Mouse (Mus musculus) kidney, postnatal 10 days (tissue): ENCODE measurements around the gene Slit1.
A peak's percentile ranks its signal among the peaks of the same experiment; 100 is the strongest.

Experiments used
- DNase-seq: peaks from one replicate; pipeline ENCODE4 v3.0.0; 2021; ENCODE audit warnings: mixed read lengths

Gene Slit1

DNA sequence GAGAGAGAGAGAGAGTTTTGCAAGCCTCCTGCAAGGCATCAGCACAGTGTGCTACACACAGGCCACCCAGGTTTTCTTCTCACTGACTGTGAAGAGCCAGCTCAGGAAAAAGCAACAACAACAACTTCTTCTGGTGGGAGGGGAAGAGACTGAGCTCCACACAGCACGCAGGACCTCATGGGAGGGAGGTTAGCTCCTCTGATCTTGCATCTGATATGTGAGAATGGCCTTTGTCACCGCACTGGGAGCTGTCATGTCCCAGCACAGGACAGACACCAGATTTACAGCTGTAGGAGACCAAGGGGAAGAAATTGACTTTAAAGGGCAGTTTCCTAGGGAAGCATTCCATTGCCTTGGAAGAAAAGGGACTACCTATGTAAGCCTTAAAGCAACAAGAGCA lies 20.1 kb downstream of the Slit1 start:
- no peak for DNase-seq

DNA sequence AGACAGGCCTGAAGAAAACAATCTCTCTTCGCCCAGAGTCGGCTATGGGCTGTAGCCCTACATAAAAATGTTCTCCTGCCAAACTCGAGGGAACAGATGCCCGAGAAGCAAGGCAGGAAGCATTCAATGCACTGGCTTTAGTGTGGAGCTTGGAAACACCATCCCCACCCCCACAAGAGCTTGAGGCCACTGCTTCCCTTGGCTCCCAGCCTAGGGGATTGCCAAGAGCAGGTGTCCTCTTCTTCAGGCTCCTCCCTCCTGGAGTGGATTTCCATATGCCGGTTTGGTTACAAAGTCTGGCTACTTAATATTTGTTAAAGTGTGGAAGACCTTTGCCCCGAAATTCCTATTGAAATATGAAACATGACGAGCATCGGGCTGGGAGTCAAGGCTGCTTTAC lies 24.0 kb downstream of the Slit1 start:
- DNase-seq, result no peak

DNA sequence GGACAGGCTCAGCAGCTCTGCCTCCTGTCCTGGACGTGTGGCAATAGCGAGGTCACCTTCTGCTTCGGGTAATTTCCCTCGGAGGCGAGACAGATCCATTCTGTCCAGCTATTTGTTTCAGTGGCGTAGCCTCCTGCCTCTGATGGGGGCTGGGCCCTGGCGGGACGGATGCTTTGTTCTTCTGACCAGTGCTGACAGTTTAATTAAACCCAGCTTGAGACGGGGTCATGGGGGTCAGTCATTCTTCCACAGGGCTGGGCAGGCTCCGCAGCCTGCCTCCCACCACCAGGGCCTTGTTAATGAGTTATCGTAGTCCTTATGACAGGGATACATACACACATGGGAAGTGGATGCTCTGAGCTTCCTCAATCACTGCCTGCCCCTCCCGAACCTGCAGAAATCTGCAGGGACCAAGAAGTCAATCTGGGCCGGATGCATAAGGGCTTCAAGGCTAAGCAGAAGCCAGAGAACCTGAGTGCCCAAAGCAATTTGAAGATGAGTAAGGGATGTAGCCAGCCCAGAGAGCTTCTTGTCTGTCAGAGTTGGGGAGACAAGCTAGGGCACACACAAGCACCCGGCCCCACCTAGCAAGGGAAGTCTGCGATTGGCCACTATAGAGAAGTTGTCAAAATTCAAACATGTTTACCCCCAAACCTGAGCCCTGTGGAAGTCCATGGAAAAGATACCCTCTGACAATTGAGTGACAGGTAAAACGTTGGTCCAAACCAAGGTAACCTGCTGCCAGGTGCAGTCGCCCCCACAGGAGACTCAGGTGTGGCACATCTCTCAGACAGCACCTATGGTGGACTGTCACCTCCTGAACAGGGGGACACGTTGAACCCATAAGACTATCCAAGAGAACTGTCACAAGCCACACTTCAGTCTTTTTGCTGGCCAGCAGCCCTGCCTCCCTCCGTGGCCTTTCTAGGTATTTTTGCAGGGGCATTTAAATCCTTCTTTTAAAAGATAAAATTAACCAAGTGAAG lies 26.9 kb downstream of the Slit1 start:
- peak; percentile 62 for DNase-seq

DNA sequence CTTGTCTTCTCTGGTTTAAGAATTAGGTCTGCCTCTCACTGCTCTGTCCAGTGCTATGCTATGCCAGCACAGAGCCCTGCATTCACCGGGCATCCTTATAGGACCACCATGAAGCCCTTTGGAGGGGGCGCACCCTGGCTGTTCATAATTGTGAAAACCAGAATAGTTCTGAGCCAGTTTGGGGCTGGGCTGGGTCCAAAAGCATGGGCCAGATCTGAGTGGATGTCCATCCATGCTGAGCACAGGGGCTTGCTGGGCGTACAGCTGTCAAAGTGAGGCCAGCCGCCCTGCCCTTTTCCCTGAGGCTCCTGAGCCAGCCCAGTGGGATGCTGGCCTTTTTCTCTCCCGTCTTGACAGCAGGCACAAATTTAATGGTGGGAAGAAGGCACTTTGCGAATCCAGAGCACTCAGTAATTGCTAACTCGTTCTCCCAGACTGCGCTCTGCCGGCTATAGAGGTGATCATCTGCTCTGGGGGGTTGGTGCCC lies 29.0 kb downstream of the Slit1 start:
- DNase-seq, result no peak

DNA sequence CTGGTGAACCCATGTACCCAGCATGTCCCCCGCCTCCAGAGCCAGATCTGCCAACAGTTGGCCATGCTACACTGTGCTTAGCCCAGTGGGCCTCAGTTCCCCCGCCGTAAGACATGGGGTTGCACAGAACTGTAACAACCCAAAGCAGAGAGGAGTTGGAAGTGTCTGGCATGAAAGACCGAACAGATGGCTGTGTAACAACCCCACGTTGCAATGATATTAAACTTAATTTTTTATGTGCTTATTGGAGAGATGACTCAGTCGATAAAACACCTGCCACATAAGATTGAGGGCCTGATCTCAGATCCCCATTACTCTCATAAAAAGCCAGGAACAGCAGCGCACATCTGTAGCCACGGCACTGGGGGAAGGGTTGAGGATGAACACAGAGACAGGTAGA lies 30.6 kb downstream of the Slit1 start:
- no peak for DNase-seq

DNA sequence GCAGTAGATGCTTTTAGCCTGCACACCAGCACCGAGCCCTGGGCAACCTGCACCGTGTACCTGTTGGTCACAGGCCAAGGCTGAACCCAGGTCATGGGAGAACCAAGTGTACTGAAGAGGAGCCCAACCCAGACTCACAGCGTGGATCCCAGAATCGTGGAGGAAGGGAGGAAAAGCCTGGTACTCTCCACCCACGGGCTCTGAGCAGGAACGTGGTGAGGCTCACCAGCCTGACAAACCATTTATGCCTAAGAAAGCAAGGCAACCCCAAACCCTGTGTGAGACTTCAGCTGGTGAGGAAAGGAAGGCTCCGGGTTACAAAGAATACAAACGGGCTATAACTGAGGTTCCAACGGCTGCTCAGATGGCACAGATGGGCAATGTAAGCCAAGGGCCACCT lies 31.8 kb downstream of the Slit1 start:
- DNase-seq, result no peak

DNA sequence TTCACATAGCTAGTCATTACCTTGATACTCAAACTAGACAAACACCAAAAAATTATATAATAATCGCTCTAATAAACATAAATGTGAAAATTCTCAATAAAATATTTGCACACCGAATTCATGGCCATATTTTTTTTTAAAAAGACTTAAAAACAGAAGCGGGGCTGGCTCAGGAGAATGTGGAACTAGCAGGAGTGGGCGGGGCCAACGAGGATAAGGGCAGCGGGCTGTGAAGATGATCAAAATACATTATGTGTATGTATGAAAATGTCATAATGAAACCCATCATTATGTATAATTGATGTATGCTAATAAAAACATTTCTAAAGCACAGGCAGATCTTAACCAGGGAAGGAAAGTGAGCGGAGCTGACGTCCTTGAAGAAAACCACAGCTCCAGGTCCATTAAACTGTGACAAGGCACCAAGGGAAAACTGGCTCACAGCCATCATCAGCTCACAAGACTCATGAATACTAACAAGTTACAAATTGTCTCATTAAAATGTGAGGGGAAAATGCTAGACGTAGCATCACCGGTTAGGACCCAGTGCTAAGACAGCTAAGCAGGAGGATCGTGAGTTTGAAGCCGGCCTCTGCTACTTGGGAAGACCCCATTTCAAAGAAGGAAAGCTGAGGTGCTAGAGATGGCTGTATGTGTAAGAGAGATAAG lies 33.8 kb downstream of the Slit1 start:
- DNase-seq, result peak; percentile 18

DNA sequence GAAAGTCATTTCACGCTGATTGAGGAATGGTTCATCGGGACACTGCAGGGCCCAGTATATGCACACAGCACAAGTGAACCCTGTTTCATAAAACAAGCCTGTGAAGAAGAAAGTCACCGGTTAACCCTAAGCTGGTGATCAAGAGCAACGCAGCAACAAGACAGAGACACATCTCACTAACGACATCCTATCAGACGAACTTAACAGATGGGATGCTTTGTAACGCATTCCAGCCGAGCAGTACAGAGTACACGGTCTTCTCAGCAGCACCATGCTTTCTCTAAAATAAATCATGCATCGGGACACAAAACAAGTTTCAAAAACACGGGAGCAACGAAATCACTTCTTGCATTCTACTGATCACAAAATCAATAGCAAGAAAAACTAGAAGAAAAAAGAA lies 35.6 kb downstream of the Slit1 start:
- DNase-seq, result no peak

DNA sequence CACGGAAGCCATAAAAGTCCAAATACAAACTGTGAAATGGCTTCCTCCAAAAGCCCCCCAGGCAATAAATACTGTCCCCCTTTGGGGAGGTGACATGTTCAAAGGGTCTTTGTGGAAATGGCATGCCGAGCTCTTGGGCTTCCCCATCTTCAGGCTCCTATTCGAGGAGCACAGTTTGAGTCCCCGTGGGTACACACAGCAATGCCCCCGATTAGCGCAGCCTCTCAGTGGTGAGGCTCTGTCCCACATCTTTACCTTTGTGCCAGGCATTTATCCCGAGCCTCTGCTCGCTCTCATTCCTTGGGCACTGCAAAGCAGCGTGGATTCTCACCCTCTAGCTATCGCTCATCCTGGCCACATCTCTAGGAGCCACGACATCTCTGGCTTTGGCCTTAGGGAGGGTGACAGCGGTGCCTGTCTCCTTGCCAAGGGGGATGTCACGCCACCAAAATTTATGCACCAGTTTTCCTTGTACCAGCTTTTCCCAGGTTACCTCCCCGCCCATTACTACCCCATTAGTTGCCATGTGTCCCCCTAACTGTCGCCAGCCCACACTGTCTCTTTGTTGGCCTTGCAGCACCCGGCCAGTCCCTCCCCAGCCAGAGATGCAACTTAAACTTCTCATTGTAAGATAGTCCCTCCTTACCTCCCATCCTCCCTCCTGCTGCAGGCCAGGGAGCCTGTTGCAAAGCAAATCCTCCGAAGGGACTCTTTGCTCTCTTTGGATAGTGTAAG lies 37.2 kb downstream of the Slit1 start:
- DNase-seq, result no peak

DNA sequence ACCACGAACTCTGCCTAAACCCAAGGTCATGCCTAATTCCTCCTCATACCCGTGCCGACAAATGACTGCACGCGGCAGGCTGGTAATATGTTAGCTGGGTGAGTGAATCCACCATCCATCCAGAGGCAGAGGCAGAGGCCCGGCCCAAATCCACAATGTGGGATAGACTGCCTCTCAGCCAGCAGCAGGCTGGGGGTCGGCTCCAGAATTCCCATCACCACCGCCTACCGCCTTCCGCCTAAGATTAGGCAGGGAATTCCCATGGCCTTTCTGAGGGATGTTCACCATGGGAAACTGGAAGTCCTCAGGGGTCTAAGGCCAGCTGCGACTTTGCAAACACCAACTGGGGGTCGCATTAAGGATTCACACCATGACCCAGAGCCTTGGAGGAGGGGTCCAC lies 38.0 kb downstream of the Slit1 start:
- no peak for DNase-seq

DNA sequence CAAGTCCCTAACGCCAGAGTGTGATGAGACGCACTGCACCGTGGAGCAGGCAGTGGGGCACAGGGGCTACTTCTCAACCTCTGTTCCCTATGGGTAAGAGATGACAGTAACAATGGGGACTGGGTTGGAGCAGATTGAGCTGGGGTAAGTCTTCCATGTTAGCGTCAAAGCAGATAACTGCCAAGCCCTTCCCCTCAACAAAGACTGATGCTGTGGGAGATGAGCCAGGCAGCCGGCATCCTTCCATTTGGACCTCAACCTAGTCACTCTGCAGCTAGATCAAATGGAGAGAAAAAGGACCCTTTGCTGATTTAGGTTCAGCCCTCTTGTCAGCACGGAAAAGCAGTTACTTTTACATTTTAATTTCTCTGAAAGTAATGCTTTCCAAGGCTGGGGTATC lies 40.8 kb downstream of the Slit1 start:
- no peak for DNase-seq

DNA sequence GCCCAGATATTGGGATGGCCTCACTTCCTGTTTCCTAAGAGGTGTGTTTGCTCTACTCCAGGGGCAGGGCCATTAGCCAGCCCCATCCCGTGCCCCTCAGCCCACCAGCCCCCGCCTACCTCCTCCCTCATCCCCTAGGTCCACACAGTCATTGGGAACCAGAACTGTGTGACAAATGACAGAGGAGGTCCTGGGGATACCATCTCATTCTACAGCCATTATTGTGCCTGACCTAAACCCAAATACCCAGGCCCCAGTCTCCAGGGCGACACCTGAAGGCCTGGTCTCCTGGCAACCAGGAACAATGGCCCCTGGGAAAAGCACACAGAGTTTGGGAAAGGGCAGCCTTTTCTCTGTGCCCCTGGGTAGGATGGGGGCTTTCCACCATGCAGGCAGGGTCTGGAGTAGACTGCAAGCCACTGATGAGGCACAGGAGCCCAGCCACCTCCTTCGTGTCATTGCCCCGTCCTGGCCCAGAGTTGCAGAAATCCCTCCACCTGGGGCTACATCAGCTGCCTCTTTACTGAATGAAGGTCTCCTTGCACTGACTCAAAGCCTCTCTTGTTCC lies 44.5 kb downstream of the Slit1 start:
- no peak for DNase-seq

DNA sequence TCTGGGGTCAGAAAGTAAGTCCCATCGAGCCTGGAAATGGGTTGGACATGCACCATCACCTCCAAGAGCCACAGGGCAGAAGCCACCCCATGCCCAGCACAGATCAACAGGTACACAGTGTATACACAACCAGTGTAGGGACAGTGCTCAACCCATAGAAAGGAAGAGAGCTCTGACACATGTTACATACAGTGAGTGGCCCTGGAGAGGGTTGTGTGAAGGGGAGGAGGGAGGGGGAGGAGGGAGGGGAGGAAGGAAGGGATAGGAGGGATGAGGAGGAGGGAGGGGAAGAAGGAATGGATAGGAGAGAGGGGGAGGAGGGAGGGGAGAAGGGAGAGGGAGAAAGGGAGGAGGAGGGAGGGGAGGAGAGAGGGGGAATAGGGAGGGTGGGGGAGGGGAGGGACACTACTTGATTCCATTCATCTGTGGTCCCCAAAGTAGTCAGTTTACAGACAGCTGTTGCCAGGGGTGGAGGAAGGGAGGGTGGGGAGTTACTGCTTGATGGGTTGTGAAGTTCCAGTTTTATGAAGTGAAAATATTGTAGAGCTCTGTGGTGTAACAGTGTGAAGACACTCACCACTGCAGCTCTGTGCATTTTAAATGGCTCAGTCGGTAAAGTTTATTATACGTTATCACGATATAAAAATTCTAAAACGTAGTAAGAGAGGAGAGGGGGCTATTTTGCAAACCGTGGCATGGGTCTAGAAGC lies 45.5 kb downstream of the Slit1 start:
- DNase-seq, result no peak

DNA sequence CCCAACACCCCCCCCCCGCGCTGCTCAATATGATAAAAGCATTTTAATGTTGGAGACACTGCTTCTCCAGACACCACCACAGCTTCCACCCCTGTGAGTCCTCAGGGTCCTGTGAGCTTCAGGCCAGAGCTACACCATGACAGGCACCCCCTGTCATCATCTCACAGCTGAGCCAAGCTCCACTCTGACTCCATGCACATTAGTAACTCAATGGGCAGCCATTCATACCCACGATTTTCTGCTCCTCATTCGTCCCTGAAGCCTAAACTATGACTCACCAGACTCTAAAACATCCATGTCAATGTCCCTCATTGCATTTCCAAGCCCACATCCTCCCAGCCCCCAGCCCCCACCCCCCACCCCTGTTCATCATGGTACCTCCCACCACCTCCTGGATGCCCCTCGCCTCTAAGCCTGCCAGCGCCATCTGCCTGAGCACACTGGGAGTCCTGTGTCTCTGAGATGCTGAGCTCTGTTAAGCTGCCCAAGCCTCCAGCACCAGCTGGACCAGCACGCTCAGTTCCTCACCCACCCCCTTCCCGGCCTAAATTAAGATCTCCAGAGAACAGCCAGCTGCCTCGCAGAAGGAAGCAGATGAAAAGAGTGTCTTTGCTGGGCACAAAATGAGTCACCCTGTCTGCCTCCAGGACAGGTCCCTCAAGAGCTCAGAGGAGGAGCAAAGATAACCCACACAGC lies 46.2 kb downstream of the Slit1 start:
- DNase-seq, result no peak

DNA sequence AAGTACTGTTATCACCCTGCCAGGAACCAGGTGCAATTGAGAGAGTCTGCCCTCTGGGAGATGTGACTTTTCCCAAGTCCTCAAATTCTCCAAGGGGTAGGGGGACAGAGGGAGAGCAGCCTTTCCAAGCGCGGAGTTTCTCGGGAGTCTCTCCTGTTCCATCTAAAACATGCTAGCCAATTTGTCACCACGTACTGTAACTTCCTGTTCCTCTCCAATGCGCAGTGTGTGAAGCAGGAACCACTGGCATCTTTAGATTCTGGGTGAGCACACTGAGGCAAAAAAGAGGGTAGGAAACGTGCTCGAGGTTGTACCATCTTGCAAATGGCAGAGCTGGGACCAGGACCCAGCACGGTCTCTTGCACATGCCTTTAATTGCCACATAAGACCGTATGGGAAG lies 47.0 kb downstream of the Slit1 start:
- no peak for DNase-seq

DNA sequence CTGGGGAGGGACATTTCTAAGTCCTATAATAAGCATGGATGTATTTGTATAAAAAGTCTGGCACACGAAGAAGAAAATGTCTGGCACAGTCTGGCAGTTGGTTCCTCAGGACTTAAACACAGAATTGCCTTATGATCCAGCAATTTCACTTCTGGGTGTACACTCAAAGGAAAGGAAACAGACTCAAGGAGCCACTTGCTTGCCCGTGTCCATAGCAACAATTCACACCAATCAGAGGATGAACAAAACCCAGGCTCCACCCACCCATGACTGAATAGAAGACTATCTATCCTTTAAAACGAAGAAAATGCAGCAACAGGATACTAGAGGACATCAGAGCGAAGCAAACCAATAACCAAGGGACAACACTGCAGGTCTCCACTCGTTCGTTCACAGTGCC lies 48.4 kb downstream of the Slit1 start:
- no peak for DNase-seq

DNA sequence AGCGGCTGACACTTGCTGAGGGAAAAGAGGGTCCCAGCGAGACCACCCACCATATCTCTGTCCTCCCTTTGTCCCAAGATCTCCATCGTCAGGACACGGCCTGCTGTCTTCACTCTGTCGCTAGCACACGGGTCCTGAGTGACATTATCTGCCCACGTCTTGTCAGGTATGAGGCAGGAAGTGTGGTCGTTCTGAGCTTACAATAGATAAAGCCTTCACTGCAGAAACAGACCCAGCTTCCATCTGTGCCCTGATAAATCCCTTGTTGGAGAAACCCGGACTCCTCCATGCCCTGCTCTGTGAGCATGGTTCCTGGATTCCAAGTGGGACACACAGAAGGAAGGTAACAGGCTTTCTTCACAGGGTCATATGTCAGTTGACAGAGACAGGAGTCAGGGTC lies 48.9 kb downstream of the Slit1 start:
- no peak for DNase-seq

DNA sequence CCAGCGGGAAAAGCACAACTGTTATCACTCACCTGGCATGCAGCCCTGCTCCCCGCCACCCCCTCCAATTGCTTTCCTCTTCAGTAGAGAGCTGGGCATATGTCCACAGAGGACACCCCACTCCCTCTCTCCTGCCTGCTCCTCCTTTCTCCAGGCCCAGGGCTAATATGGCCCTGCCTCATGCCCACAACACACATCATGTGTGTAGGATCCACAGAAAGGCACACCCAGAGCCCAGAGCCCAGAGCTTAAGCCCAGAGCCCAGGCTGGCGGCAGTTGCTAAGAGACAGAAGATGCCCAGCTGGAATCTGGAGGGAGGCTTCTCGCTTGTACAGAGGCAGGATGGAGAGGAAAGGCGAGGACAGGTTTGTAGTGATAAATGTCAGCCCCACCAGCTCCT lies 49.7 kb downstream of the Slit1 start:
- DNase-seq, result no peak

DNA sequence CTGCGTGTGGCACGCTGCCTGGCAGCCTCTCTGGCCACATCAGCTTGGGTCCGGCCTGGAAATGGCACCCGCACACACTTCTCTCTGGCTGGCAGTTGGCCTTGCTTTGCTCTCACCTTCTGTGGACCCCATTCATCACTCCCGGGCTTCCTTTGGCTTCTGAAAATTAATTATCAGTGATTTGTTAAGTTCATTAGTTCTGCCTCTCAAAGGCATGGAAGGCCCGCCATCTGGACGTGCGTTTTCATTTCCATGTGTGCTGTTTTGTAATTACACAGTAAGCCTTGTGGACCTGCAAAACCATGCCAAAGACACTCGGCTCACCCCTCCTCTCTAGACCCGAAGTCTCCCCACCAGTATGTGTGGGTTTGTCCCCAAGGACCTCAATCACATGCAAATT lies 53.4 kb downstream of the Slit1 start:
- no peak for DNase-seq

DNA sequence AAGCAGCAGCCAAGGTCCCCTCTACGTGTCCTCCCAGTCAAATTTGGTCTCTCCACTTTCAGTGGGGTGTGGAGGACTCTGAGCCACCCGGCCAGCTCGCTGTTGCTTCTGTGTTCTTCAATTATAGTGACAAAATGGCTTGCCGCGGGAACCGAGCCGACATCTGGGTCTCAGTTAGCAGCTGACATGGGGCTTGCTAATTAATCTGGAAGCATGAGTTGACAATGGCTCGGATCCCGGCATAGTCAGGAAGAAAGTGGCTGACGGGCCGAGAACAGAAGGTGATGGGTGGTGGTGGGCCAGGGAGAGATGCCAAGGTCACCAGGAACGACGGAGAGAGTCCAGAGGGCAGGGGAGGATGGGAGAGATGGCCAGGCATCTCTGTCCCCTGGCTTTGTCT lies 55.2 kb downstream of the Slit1 start:
- DNase-seq, result no peak

DNA sequence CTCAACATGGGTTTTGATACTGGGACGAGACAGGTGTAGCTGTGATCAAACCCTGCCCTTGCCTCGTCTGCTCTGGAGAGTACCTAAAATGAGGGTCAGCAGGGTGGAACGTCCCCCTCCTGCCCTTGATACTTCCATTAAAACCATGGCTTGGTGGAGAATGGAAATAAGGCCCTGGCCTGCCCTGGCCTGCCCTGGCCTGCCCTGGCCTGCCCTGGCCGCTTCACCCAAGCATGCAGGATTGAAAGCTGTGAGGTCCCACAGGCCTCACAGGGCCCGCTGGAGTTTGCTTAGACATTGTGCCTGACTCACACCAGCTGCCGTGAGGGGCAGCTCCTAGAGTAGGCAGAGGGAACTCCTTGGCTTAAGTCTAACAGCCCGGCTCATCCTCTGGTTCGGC lies 55.6 kb downstream of the Slit1 start:
- DNase-seq, result no peak

DNA sequence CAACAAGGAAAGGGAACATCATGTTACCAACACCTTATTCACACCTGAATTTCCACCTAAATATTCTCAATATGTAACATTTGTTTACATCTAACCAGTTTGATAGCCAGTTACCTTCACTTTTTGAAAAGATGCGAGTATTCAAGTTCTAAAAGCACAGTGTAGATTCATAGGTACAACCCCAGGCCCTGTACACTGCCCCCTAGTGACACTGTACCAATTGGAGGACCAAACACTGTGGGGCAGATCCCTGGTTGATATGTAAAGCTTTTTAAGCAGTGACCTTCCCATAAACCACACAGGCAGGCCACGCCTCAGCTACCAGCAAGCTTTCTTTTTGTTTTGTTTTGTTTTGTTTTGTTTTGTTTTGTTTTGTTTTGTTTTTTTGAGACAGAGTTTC lies 57.3 kb downstream of the Slit1 start:
- no peak for DNase-seq
